Mouse (Mus musculus) embryonic fibroblast, embryonic 13.5 days (primary cell): ENCODE measurements around the gene Erbb4.

Experiments
- CTCF ChIP-seq: IDR thresholded peaks from 2 replicates; pipeline ENCODE4 v1.5.1; 2011; ENCODE audit warnings: mild to moderate bottlenecking, control low read depth, low read length, moderate library complexity, borderline replicate concordance; ENCODE audit not compliant: insufficient read depth
- POLR2A ChIP-seq: IDR thresholded peaks from 2 replicates; pipeline ENCODE4 v1.6.1; 2011; ENCODE audit warnings: low read depth, mild to moderate bottlenecking, control low read depth, low read length, moderate library complexity

GRCm38 (mm10) chr1:68873635-68874020 lies 234.2 kb downstream of the Erbb4 start:
- TF ChIP-seq POLR2A (no peak), CTCF (no peak)
